Mouse (Mus musculus) midbrain, embryonic 14.5 days (tissue): ENCODE measurements at regions not wholly inside any gene's neighbourhood (a gene's known extent, or its start where the extent isn't known, plus 50 kb on each side); places are given as distances from the start of the nearest gene placed in this dataset.
A peak's percentile ranks its signal among the peaks of the same experiment; 100 is the strongest.

Source experiments
- ATAC-seq: fragments of 200-750 bp; cut with Nextera tagmentation; 2 replicates; pipeline ENCODE4 v1.8.0; 2017; ENCODE audit warnings: moderate number of reproducible peaks, moderate library complexity; ENCODE audit not compliant: low FRiP score, low TSS enrichment
- DNase-seq: peaks from one replicate; pipeline ENCODE4 v3.0.0-alpha.2; 2015
- H3K27ac ChIP-seq: fragments of 300-500 bp; sonication (generic); replicated peaks from 2 replicates; pipeline ENCODE4 v1.5.1; 2014; ENCODE audit warnings: mild to moderate bottlenecking, low read depth, low read length, moderate library complexity
- H3K27me3 ChIP-seq: fragments of 300-500 bp; sonication (generic); 2 replicates; pipeline ENCODE4 v1.6.1; 2014; ENCODE audit warnings: low read length, control low read depth, mixed read lengths; ENCODE audit not compliant: control insufficient read depth, insufficient read depth
- H3K36me3 ChIP-seq: fragments of 300-500 bp; sonication (generic); 2 replicates; pipeline ENCODE4 v1.6.1; 2014; ENCODE audit warnings: low read length, control low read depth; ENCODE audit not compliant: control insufficient read depth, insufficient read depth
- H3K4me1 ChIP-seq: fragments of 300-500 bp; sonication (generic); 2 replicates; pipeline ENCODE4 v1.6.1; 2014; ENCODE audit warnings: mild to moderate bottlenecking, antibody characterized with exemption, low read length, control low read depth; ENCODE audit not compliant: control insufficient read depth, insufficient read depth
- H3K4me2 ChIP-seq: fragments of 300-500 bp; sonication (generic); 2 replicates; pipeline ENCODE4 v1.6.1; 2014; ENCODE audit warnings: mild to moderate bottlenecking, low read length, moderate library complexity
- H3K4me3 ChIP-seq: fragments of 300-500 bp; sonication (generic); replicated peaks from 2 replicates; pipeline ENCODE4 v1.5.1; 2014; ENCODE audit warnings: low read depth, low read length
- H3K9ac ChIP-seq: fragments of 300-500 bp; sonication (generic); replicated peaks from 2 replicates; pipeline ENCODE4 v1.6.1; 2014; ENCODE audit warnings: mild to moderate bottlenecking, low read length, moderate library complexity
- H3K9me3 ChIP-seq: fragments of 300-500 bp; sonication (generic); 2 replicates; pipeline ENCODE4 v1.6.1; 2016; ENCODE audit warnings: low read length, control low read depth, mixed read lengths; ENCODE audit not compliant: control insufficient read depth
- WGBS: fragments of 180-500 bp; shearing (Covaris S2); extraction: QIAGEN DNeasy Blood & Tissue Kit; methylation state at CpG from one replicate; pipeline ENCODE4 v1.1.7; 2014; 5-methylcytosine and 5-hydroxymethylcytosine counted together

DNA sequence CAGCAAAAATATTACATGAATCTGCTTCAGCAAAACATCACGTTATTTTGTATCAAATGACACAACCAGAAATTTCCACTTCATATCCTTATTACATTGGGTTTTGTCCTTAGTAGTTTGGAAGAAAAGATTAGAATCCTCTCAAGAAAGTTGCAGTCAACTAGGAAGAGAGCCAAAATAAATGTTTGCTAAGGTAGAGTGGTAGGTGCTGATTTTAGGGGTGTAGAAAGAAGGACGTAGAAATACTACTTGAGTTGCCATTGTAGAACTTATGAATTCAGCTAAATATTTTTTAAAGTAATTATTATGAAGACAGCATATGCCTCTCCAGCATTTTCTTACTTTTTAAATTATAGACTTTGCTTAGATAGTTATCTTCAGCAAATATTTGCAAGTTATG lies 336.8 kb downstream of the Fam84b start:
- Histone ChIP-seq H3K27me3 (no peaks in the 10 kb centered on the region), H3K9me3 (no peaks in the 10 kb centered on the region), H3K27ac (no peak overlapping the region), H3K4me1 (no peaks in the 10 kb centered on the region), H3K36me3 (no peaks in the 10 kb centered on the region), H3K4me2 (no peak overlapping the region), H3K9ac (no peak overlapping the region), H3K4me3 (no peak overlapping the region)
- 93% methylated on average over 2 of the region's 2 CpGs for WGBS
- DNase-seq (no peak), ATAC-seq (no peak)

DNA sequence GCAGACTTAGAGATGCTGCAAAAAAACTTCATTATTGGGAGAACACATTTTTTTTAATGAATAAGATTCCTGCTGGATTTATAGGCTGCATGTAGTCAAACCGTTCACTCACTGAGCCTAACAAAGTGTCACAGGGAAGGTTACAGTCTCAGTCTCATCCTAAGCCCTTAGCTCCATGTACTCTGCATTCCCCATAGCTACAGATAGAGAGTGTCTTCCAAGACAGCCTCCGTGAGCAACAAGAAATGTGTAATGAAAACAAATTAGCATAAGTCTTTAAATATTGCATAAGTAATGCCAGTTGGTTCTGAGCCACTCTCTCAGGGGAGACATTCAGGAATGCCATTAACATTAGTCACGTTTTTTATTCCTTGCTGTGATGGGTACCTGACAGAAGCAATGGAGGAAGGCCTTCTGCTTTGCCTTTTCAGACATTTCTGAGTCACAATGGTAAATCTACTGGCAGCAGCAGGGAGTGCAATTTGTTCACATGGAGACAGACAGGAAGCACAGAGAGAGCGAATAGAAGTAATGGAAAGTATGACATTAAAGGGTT lies 376.7 kb downstream of the Fam84b start:
- H3K27me3 ChIP-seq: no peaks in the 10 kb centered on the region
- no peaks in the 10 kb centered on the region for H3K4me1 ChIP-seq
- H3K9ac ChIP-seq: no peak overlapping the region
- DNase-seq: peak; percentile 24
- peak; percentile 50; the same call in 1 of the 2 replicates for ATAC-seq
- WGBS: 46% methylated on average over 4 of the region's 4 CpGs
- no peak overlapping the region for H3K4me2 ChIP-seq
- no peaks in the 10 kb centered on the region for H3K9me3 ChIP-seq
- no peak overlapping the region for H3K27ac ChIP-seq
- no peaks in the 10 kb centered on the region for H3K36me3 ChIP-seq
- no peak overlapping the region for H3K4me3 ChIP-seq

DNA sequence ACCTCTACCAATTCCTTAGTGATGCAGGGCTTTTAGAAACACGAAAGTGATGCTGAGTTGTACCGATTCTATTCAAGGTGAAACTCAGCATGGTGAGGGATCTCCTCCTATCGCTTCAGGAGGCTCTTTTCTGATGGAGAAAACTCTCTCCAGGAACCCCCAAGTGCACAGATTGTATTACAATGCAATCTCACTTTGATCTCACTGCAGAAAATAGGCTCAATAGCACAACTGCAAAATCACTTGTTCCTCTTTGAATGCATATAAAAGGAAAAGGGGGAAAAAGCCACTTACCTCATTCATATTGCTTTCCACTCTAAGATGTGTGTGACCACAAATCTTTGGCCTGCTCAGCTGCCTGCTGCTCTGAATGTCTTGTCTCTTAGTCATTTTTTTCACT lies 378.5 kb downstream of the Fam84b start:
- no peak for ATAC-seq
- H3K27ac ChIP-seq: no peak overlapping the region
- H3K4me2 ChIP-seq: no peak overlapping the region
- H3K36me3 ChIP-seq: no peaks in the 10 kb centered on the region
- peak; percentile 3 for DNase-seq
- H3K4me1 ChIP-seq: no peaks in the 10 kb centered on the region
- H3K9ac ChIP-seq: no peak overlapping the region
- WGBS: 6% methylated on average over 3 of the region's 3 CpGs
- H3K27me3 ChIP-seq: no peaks in the 10 kb centered on the region
- H3K9me3 ChIP-seq: no peaks in the 10 kb centered on the region
- H3K4me3 ChIP-seq: no peak overlapping the region

DNA sequence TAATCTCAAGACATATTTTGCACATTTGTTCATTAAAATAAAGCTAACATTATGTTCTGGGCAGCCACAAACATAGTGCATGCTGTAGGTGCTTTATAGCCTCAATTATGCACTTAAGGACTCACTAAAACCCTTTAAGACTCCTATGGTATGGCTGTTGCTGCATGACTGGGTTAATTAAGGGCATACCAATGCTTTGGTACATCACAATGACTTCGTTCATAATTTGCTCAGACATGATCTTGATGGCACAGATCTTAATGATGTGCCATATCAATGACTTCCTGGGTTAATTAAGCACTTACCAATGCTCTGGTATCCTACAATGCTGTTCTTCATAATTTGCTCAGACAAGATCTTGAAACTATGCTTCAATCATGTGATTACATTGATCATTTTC lies 415.5 kb upstream of the 4933412E24Rik start:
- H3K9ac ChIP-seq: no peak overlapping the region
- ATAC-seq (no peak), DNase-seq (no peak)
- H3K36me3 ChIP-seq: no peaks in the 10 kb centered on the region
- H3K4me2 ChIP-seq: no peak overlapping the region
- no peaks in the 10 kb centered on the region for H3K9me3 ChIP-seq
- no peak overlapping the region for H3K4me3 ChIP-seq
- 84% methylated on average over 1 of the region's 1 CpGs for WGBS
- no peaks in the 10 kb centered on the region for H3K27me3 ChIP-seq
- no peaks in the 10 kb centered on the region for H3K4me1 ChIP-seq
- H3K27ac ChIP-seq: no peak overlapping the region

DNA sequence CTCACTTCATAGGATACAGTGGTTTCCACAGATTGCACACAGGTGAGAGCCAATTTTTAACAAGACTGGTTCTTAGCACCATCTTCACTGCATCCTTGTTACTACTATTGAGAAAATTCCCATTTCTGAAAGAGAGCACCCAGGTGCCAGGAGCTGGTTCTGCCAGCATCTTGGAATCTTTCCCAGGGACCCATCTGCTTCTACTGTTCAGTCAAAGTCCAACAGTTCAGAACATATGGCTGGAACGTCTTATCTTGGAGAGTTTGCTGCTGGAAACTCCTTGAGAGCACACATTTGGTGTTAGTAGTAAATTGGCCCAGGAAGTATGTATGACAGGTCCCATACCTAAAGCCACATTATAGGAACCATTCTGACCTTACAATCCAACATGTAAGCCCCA lies 402.7 kb upstream of the 4933412E24Rik start:
- ATAC-seq: no peak

DNA sequence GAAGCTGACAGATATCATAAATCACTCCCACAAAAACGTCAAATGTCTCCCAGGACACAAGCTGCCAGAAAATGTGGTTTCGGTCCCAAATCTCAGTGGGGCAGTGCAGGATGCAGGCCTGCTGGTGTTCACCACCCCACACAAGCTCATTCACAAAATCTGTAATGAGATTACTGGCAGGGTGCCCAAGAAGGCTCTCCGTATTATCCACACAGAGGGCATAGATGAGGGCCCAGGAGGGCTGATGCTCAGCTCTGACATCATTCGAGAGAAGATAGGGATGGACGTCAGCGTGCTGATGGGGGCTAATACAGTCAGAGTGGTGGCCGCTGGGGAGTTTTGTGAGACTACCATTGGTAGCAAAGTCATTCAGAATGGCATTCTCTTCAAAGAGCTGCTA lies 375.9 kb upstream of the 4933412E24Rik start:
- Histone ChIP-seq H3K4me3 (no peak overlapping the region), H3K4me1 (no peaks in the 10 kb centered on the region), H3K27me3 (no peaks in the 10 kb centered on the region), H3K9ac (no peak overlapping the region), H3K9me3 (no peaks in the 10 kb centered on the region), H3K27ac (no peak overlapping the region), H3K36me3 (no peaks in the 10 kb centered on the region), H3K4me2 (no peak overlapping the region)
- ATAC-seq (0 out of 2 replicates have a peak, but pooled peaks have one; percentile 14), DNase-seq (peak; percentile 35)
- WGBS: 65% methylated on average over 7 of the region's 7 CpGs

More for the DNA sequence above, 402.7 kb upstream of the 4933412E24Rik start:
- Histone ChIP-seq H3K27ac (no peak overlapping the region), H3K4me1 (no peaks in the 10 kb centered on the region), H3K4me2 (no peak overlapping the region), H3K9ac (no peak overlapping the region), H3K4me3 (no peak overlapping the region), H3K27me3 (no peaks in the 10 kb centered on the region), H3K36me3 (no peaks in the 10 kb centered on the region), H3K9me3 (no peaks in the 10 kb centered on the region)
- WGBS: 78% methylated on average over 1 of the region's 1 CpGs
- no peak for DNase-seq

DNA sequence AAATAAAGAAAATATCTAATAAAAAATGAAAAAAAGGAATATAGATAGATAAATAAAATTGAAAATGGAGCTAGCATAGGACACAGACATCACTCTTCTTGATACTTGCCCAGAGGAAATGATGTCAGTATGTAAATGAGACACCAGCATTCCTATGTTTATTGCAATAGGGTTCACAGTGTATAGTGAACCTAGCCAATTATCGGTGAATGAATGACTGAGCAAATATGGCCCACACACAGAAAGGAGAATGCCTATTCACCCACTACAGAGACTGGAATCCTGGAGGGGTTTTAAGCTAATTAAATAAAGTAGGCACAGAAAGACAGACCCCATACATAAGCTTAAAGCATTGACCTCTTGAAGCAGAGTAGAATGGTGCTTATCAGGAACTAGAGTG lies 373.9 kb upstream of the 4933412E24Rik start:
- Histone ChIP-seq H3K27me3 (no peaks in the 10 kb centered on the region), H3K4me3 (no peak overlapping the region)

DNA sequence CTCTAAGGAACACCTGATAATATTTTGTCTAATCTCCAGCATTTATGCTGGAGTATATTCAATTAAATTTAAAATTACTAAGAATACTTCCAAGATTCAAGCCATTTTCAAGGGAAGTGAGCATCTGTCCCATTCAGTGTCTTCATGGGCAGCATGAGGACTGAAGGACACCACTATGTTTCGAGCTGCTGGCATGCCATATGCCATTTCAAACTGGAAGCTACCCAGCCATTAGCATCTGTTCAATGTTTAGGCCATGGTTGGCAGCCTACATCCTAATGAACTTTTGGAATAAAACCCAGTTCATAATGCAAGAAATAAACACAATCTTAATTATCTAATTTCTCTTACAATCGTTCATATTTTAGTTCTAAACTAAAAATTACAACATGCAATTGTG lies 371.5 kb upstream of the 4933412E24Rik start:
- Histone ChIP-seq H3K27ac (no peak overlapping the region), H3K27me3 (no peaks in the 10 kb centered on the region), H3K4me2 (no peak overlapping the region), H3K9ac (no peak overlapping the region), H3K4me3 (no peak overlapping the region), H3K9me3 (no peaks in the 10 kb centered on the region), H3K36me3 (no peaks in the 10 kb centered on the region), H3K4me1 (no peaks in the 10 kb centered on the region)
- DNase-seq (no peak), ATAC-seq (no peak)
- WGBS: 87% methylated on average over 2 of the region's 2 CpGs

More for the DNA sequence above, 373.9 kb upstream of the 4933412E24Rik start:
- 93% methylated on average over 1 of the region's 1 CpGs for WGBS
- Histone ChIP-seq H3K9me3 (no peaks in the 10 kb centered on the region), H3K27ac (no peak overlapping the region), H3K4me2 (no peak overlapping the region), H3K9ac (no peak overlapping the region), H3K36me3 (no peaks in the 10 kb centered on the region), H3K4me1 (no peaks in the 10 kb centered on the region)
- DNase-seq (no peak), ATAC-seq (no peak)
